Mouse (Mus musculus) regulatory T cell (primary cell): ENCODE measurements around the gene Itga9.

Experiments
- in situ Hi-C: fragments of 300-600 bp; cut with MboI, MseI; formaldehyde crosslinking; loops from one replicate; pipeline ENCODE4 v1.15.1; 2025; ENCODE audit warnings: high pct_unique_total_duplicates

Gene Itga9

DNA sequence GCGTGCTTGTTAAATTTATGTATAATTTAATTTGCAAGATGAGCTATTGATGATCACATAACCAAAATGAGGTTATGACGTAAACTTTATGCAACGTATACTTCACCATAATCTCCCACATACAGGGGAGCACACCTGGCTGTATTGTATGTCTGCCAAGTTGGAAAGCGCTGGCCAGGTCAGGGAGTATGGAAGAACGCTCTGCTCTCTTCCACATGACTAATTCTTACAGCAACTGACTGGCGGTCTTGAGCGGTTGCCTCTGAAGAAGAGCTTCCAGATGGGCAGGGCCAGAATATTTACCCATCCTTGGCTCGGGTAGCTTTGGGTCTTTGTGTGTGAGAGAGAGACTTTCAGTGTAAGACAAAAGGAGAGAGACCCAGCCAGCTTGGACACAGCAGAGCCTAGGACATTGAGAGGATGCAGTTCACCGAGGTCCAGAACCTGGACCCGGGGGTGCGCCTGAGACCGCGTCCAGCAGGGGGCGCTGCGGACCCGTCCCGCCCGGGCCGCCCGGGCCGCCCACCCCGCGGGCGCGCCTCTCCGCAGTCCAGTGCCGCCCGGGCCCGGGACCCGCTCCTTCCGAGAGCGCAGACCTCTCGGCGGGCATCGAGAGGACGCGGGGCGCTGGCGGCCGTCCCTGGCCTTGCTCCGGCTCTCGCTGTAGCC, at the start of gene Itga9:
Gene Itga9 (plus strand): TSS at position 543 of the 669 bp plus-strand sequence.
- in situ Hi-C loops = no loop called here

DNA sequence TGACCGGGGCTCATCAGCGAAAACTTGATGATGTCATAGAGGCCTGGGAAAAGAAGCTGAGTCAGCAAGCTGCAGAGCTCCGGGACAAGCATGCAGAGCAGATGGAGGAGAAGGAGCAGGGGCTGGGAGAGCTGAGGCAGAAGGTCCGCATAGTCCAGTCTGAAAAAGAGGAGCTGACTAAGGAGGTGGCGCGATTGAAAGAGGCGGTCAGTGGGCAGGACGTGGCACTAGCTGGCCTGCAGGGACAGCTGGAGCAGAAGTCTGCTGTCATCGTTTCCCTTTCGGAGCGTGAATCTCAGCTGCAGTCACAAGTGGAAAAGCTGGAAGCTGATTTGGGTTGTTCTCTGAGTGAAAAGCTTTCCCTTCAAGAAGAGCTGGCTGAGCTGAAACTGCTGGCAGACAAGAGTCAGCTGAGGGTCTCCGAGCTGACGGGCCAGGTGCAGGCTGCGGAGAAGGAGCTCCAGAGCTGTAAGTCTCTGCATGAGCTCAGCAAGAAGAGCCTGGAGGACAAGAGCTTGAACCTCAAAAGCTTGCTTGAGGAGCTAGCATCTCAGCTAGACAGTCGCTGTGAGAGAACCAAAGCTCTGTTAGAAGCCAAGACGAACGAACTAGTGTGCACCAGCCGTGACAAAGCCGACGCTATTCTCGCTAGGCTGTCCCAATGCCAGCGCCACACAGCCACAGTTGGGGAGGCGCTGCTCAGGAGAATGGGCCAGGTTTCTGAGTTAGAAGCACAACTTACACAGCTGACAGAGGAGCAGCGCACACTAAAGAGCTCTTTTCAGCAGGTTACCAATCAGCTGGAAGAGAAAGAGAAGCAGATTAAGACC, 49.3 kb upstream of the Itga9 start:
- in situ Hi-C loops = no loop called here

DNA sequence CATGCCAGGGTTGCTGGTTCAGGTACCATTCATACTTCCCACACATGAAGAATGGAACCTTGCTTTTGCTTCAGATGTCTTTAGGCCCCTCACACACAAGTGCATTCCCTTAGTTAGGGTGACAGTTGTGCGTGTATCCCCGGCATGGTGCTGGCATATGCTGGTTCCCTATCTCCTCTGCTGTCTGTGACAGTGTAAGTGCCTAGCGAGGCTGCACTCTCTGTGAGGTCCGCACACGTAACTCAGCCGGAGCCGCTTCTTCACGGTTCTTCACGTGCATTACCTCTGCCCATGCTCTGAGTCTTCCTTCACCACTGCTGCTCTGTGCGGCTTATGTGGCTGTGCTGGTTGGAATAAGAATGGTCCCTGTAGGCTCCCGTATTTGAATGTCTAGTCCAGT, 43.1 kb upstream of the Itga9 start:
- in situ Hi-C loops = no loop called here

DNA sequence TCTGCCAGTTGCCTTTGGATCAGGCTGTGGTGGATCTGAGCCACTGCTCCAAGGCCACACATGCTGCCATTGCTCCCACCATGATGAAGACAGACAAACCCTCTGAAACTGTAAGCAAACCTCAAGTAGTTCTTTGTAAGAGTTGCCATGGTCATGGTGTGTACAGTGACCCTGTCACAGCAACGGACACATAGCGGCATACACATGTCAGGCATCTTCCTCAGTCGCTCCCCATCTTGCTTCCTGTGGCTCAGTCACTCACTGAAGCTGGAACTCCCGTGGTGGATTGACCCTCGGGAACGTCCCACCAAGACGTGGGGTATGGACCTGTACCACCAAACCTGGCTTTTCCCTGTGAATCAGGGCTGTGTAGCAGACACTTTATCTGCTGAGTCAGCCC, 42.6 kb upstream of the Itga9 start:
- in situ Hi-C loops = no loop called here

DNA sequence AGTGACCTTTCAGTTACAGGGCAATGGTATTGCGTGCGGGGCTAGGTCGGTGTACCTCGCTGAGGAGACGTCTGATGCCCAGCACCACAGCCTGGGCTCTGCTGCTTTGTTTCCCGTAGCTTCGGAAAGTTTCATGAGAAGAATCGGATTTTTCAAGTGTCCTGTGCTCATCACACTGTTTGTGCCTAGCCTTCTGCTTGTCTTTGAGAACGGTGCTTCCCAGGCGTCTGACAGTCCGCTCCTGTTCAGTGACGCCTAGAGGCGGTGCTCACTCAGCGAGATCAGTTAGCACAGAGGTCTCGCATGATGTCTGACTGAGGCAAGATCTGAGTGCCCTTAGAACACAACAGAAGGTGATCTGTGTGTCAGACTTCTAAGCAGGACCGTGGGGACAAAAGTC, 41.8 kb upstream of the Itga9 start:
- in situ Hi-C loops = no loop called here

DNA sequence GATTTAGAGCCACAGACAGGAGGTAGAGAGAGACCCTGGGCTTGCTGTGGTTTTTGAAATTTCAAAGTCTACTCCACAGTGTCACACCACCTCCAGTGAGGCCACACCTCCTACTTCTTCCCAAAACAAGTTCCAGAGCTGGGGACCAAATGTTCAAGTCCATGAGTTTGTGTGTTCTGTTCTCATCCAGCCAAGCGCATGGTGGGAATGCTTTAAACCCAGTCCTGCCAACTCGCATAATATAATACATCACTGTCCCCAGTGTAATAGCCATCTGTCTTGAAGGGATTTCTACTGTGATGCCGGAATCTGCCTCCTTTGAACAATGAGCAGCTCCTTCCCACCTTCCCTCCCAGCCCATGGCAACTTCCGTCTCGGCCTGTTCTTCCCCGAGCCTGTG, 37.2 kb upstream of the Itga9 start:
- in situ Hi-C loops = no loop called here

DNA sequence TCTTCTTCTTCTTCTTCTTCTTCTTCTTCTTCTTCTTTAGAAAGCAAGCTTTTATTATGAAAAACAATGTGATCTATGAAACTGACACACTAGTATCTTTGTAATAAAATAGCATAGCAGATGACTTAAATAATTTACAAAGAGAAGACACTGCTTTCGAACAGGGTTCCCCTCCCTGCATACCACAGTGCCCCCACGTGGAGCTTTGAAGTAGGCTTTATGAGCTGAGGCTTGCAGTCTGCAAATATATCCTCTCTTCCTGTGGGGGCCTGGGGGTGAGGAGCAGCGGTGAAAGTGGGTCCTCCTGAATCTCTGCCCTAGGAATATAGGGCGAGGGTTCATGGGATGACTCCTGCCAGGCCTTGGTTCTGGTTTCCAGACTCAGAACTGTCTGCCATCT, 35.6 kb upstream of the Itga9 start:
- in situ Hi-C loops = no loop called here

DNA sequence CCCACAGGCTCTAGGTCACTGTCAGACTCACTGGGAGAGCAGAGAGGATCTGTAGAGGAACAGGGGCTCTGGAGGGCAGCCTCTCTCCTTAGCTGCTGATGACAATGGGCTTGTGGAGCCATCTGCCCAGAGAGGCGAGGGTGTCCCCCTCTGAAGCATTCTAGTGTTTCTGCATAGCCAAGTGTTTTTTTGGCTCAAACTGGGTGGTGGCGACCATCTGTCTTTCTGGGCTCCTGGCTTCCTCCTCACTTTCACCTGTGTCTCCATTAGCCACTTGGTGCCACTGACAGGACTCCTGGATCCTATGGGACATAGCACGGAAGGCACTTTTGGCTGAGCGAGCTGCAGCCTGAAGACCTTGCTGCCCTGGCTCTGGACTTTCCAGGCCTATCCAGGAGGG, 34.8 kb upstream of the Itga9 start:
- in situ Hi-C loops = no loop called here

DNA sequence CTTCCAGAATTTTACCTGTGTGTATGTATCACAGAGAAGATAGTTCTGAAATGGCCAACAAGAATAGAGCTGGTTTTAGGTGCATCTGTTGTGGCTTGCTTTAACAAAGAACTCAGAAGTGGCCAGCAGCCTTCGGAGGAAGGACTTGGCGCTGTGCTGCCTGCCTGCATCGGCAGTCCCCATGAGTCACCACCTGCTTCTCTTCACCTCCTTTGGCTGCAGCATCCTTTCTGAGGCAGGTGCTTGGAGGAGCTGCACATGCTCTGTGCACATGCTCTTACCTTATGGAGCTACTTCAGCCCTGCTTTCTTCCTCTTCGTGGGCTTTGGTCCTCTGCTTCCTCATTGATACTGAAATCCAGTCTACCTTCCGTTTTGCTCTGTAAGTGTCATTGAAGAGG, 31.6 kb upstream of the Itga9 start:
- in situ Hi-C loops = no loop called here

DNA sequence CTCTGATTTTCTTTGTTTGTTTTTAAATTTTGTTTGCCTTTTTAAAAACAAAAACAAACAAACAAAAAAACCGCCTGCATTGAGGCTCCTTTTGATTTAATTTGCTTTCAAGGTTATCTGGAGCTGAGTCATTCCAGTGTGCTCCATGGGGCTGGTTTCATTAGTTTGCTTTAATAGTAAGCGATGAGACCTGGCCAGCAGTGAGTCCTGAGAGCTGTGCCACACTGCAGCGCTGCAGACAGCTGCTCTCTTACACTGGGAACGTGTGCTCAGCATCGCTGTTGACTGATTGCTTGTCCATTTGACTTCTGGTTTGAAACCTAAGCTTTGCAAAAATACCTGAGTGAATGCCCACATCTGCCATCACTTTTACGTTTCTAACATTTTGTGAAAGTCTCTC, 26.1 kb upstream of the Itga9 start:
- in situ Hi-C loops = no loop called here

DNA sequence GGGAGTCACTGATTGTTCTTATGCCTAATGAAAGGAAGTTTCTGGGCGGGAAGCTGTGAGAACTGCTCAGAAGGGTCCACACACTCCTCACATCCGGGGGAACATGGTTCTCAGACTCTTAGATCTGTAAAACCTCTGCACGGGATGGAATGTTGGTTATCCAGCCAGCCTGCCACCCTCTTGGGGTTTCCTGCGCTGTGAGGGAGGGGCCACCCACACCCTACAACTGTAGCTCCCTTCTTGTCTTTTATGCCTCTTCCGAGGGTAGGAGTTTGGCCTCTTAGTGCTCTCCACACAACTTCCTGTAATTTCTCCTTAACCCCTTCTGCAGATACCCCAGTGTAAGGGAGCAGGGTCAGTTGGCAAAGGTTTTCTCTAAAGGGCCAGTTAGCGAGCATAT, 23.7 kb upstream of the Itga9 start:
- in situ Hi-C loops = no loop called here

DNA sequence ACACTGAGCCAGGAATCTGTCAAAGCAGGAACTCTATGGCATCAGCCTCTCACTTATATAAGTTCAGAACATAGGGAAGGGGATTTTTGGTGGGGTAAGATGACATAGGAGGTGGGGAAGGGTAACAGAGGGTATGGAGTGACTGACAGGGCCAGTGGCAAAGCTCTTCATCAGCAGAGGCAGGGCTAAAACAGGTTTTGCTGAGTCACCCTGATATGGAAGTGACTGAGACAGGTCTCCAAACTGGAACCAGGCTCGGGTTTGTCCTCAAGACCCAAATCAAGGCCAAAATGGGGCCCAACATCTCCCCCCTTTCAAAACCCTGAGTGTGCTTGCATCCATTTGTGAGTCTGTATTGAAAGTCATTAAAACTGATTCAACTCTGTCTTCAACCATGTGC, 21.7 kb upstream of the Itga9 start:
- in situ Hi-C loops = no loop called here

DNA sequence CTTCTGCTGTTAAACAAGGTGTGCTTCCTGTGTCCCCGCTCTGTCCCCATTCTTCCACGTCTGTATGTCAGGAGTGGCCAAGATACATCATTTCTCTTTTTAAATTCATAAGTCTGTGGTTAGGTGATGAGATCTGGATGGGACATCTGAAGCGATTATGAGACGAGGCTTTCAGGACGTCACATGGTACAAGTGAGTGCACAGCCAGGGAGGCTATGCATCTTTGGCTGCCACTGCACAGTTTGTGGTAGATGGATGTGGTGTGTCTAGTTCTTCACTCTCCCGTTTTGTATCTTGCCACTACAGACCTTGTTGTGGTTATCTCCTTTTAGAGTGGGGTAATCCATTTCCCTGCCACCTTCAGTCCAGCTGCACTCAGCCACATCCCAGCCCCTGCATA, 20.5 kb upstream of the Itga9 start:
- in situ Hi-C loops = no loop called here

DNA sequence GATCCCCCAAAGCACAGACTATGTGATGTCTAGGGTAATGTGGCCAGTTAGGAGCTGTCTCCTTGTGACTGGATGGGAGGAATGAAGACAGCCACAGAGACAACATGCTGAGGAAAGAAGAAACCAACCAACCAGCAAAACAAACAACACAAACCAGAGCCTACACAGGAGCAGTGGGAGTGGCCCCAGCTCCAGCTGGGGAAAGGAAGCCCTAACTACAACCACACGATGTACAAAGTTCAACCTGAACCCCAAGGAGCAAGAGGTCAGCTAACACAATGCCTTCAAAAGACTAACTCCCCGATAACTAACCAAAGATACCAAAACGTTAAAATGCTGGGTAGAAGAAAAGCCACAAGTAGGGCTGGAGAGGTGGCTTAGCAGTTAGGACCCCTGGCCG, 19.4 kb upstream of the Itga9 start:
- in situ Hi-C loops = no loop called here

DNA sequence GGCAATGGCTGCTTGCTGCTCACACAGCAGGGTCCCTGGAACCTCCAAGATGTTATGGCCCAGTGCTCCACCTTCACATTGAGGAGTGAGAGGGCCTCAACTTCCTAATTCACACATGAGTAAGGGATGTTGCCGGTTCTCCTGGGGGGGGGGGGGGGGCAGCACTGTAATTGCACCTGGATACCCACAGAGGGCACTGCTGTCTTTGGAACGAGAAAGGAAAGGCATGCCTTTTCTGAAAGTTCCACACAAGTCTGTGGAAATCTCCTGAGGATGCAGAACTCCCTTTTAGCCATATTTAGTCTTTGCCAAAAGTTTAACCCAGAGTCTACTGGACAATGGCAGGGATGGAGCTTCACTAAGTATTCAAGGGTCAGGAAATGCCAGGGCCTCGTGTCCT, 17.2 kb upstream of the Itga9 start:
- in situ Hi-C loops = no loop called here

DNA sequence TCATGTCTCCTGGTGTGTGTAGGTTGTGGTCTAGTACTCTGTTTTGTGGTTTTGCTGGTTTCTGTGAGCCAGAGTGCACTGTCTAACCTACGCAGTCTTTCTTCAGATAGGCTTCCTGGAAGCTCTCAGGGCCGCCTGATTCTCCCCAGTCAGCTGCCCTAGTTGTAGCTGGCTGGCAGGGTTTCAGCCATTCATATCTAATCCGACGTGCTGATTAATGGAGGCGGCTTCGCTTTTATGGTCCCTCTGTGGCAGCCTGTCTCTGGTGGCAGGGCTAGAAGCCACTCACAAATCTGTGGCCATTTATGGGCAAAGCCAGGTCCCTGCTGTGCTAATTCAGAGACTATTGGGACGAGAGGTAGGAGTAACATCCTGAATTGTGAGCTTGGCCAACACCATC, 16.3 kb upstream of the Itga9 start:
- in situ Hi-C loops = no loop called here

DNA sequence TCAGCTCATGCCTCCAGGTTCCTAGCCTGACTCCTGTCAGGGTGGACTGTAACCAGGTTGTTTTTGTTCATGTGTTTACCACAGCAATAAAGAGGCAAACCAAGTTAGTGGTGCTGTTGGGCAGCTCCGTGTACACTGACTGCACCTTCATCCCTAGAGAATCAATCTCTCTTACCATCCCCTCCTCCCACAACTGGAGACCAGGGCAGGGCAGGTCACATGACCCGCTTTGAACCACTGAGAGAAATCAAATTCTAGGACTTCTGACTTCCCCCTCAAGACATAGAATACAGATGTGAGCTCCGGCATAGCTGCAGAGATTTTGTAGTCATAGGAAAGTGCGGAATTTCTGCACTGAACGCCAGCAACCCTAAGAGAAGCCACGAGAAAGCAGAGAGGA, 14.9 kb upstream of the Itga9 start:
- in situ Hi-C loops = no loop called here

DNA sequence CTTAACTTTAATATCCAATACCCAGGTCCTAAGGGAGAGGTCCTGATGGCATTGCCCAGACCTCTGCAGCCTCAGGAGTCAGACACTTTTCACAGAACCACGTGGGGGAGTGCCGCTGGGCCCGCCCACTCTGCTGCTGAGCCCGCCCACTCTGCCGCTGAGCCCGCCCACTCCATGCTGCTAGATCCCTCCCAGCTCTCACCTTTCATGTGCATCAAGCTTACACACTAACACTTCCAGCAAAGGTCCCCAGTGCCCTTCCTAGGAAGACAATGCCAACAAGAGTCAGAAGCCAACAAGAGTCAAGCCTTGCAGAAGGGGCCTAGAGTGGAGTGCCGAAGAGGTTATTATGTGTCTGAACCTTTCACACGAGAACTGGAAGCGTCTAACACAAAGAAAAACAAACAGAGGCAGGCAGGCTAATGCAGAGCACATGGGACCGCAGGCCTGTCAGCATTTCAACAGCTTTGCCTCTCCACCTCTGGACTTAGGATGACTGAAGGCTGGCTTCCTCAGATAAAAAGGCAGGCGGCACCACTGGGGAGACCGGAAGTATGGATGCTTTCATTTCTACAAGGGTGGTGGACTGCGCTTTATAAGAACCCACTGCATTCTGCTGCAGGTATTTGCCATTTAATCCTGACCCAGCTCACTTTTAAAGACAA, 13.8 kb upstream of the Itga9 start:
- in situ Hi-C loops = no loop called here

DNA sequence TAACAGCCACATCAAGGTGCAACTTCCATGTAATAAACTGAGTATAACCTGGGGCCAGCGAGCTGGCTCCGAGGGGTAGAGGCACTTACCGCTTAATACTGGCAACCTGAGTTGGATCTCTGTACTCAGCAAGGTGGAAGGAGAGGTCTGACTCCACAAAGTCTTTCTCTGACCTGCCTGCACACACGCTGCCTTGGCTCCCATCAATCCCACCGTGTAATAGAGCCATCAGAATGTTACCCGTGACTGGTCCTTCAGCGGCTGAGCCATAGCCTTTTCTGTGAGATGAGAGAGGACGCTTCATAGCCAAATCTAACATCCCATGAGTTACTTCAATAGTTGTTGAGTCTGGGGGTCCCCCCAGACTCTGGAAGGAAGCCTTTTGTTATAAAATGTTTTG, 13.0 kb upstream of the Itga9 start:
- in situ Hi-C loops = no loop called here

DNA sequence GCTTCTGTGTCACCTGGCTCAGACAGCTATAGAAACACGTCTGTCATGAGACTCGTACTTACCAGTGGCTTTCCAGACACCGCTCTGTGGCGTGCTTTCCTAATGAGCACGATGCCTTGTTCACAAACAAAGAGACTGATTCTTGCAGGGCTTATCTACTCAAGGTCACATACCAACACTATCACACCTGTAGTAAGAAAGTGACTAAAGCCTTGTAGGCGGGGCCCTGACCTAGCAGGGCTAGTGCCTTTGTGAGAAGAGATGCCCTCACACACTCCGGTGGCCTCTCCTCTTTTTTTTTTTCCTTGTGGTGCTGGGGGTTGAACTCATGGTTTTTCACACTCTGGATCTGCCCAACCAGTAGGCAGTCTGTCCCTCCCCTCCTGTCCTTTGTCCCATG, 9.7 kb upstream of the Itga9 start:
- in situ Hi-C loops = no loop called here

DNA sequence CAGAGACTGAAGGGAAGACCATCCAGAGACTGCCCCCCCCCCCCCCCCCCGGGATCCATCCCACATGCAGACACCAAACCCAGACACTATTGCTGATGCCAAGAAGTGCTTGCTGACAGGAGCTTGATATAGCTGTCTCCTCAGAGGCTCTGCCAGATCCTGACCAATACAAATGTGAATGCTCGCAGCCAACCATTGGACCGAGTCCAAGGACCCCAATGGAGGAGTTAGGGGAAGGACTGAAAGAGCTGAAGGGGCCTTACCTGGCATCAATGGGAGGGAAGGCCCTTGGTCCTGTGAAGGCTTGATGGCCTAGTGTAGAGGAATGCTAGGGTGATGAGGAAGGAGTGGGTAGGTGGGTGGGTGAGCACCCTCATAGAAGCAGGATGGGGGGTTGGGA, 6.1 kb upstream of the Itga9 start:
- in situ Hi-C loops = loop anchor here (5.0 kb wide), 1 partner anchor 282 kb away; no protein-coding TSS in a partner anchor

DNA sequence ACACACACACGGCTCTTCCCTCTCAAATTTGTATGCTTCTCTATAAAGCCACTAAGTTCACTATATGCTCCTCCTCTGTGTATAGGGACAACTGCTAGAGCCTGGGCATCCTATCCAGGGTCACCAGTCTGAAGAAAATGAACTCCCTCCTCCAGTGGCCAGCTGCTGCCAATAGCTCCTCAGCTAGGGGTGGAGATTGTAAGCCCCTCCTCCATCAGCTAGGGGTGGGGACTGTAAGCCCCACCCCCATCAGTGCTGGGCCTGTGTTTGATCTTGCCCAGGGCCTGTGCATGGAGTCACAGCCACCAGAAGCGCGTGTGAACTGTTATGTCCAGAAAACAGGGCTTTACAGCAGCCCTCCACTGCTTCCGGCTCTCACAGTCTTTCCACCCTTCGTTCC, 3.9 kb upstream of the Itga9 start:
- in situ Hi-C loops = loop anchor here (5.0 kb wide), 1 partner anchor 280 kb away; no protein-coding TSS in a partner anchor
